Mouse (Mus musculus) c-Kit-positive CD71-positive TER-119-positive erythroid progenitor cells, embryonic 14.5 days (primary cell): ENCODE measurements around the gene Zdhhc1.

ENCODE experiments used
- DNase-seq: peaks from one replicate; pipeline ENCODE4 v3.0.0-alpha.2; 2013; ENCODE audit warnings: low spot score

Zdhhc1 gene

DNA sequence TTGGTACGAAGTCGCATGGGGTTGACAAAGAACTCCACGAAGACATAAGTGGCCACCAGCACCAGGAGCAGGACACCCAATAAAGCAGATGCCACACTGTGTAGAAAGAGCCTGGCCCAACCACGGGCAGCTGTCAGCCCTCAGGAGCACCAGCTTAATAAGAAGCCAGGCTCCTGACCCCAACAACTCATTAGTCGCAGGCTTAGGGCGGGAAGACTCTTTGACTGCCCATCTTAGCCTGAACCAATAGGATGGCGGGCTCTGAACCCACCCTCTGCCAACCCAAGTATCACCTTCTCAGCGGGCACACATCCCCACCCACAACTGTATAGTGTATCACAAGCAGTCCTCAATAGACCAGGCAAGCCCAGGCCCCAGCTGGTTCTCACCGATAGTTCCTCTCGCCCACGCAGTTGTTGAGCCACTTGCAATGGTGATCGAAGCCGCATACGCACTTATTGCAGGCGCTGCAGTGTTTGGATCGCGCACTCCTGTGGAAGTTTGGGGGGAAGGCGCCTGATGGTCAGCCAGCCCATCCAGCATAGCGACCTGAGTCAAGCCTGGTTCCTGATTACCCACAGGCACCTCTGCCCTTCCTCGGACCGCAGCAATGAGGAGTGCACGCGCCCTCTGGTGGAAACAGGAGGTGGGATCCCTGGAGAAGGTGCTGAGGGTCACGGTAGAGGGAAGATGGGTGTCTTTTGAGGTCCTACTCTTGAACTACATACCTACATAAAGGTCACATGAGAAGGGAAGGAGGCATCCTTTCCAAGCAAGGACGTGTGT, 19.9 kb downstream of the Zdhhc1 start:
- DNase-seq = peak; percentile 56

DNA sequence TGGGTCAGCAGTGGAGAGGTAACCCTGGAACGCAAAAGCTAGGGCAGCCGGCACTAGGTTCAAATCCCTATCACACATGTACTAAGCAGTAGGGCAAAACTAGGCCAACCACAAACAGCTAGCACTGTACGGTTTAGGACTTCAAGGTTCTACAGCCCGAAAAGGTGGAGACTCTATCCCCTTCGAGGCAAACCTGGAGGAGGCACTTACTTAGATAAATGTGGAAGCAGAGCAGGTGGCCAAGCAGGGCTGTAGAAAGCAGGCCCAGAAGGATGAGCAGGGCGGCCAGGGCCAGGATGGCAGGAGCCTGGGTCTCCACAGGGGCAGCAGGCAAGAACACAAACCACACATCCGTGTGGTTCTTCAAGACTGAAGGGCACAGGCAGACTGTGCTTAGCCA, 20.5 kb downstream of the Zdhhc1 start:
- no peak for DNase-seq

- DNase-seq = no peak
Observed at GRCm38 (mm10) chr8:105475742-105476141, 21.0 kb downstream of the Zdhhc1 start.

DNA sequence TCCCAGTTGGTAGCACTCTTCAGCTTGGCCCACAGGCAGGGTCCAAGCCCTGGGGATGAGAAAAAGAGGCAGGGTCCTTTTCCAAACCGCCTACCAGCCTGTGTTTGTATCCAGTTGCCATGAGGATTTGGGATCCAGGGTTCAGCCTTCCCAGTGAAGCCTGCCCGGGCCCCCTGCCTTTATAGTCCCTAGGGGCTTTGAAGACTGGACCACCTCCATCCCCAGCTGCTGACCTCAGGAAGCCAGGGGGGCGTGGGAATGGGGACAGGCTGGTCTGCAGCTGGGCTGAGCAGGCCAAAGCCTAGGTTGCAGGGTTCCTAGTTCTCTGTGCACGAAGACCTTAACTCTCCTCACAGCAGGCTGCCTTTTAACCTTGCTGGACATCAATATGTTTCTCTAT, 21.4 kb downstream of the Zdhhc1 start:
- DNase-seq = no peak

DNA sequence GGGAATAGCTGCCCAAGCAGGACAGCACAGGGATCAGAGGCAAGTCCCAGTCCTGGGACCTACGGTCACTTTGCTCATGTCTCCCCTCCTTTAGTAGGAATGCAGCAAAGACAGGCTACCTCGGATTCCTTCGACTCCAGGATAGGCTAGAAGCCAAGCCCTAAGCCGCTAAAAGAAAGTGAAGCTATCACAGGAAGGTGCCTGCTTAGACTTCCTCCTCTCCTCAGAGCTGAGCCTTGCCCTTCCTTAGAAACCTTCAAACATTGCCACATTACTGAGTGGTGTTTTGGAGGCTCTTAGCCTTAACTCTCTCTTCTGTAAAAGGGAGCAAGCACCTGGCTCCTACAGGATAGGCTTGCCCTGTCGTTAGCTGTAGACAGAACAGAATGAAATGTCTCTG, 22.0 kb downstream of the Zdhhc1 start:
- DNase-seq = no peak

DNA sequence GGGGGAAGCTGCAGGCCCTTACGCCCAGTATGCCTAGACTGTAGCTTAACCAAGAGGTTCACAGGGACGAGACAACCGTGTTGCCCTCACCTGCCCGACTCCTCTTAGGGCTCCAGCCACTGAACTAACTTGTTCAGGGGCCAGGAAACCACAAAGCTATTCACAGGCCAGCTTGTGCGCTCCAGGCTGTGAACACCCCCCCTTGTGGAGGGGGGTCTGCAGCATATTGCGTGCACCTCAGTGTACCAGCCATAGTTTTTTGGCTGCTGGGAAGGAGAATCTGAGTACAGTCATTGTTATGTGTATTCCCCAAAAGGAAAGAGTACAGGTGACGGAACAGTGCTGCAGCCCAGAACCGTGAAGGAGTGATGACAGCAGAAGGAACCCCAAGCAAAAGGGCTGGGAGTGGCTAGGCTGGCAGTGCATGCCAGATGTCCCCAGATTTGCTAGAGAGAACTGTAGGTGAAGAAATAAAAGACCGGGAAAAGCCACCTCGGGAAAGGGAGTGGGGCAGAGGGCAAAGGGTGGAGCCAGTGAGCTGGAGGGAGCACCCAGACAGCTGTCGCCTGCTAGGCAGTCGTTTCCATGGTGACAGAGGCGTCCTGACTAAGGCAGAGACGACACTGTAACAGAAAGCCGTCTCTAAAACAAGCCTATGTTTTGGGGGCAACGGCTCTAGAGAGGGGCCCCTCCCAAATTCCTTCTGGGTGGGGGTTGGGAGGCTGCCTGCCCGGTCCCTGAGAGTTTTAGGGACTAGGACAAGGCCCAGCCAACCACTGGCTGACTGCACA, 22.7 kb downstream of the Zdhhc1 start:
- no peak for DNase-seq

DNA sequence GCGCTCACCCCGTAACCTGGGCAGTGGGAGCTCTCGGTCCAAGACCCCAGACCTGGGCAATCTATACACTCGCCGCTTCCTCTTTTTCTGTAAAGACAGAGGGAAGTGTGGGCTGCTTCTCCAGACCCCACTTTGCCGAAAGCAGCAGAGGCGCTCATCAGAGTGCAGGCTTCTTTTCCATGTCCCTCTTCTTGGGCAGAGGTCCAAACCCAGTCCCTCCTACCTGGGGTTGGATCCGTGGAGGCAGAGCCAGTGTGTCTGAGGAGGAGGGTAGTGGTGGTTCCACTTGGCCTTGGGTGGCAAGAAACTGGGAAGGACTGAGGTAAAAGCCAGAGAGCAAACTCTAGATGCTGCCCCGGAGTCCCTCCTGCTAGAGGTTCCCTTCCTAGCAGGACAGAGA, 23.7 kb downstream of the Zdhhc1 start:
- no peak for DNase-seq

DNA sequence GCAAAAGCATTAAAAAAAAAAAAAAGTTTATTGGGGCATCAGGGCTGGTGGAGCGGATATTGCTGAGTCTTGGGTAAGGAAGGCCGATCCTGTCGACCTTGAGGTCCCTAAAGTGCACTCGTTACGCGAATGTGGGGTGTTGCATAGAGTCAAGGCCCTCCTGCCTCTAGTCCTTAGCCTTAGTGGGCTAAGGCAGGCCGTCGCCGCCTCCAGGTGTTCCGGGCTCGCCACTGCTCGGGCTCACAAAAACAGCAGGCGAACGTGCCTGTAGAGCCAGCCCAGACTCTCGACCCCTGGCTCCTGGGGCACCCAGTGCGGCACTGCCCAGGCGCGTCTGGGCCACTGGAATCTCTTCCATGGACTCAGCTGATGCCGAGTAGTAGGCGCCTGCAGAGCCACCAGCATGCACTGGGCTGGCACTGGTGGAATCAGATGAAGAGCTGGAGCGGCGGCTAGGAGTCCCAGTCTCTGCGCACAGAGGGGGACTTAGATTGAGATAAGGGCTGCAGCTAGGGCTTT, 24.2 kb downstream of the Zdhhc1 start:
- no peak for DNase-seq

DNA sequence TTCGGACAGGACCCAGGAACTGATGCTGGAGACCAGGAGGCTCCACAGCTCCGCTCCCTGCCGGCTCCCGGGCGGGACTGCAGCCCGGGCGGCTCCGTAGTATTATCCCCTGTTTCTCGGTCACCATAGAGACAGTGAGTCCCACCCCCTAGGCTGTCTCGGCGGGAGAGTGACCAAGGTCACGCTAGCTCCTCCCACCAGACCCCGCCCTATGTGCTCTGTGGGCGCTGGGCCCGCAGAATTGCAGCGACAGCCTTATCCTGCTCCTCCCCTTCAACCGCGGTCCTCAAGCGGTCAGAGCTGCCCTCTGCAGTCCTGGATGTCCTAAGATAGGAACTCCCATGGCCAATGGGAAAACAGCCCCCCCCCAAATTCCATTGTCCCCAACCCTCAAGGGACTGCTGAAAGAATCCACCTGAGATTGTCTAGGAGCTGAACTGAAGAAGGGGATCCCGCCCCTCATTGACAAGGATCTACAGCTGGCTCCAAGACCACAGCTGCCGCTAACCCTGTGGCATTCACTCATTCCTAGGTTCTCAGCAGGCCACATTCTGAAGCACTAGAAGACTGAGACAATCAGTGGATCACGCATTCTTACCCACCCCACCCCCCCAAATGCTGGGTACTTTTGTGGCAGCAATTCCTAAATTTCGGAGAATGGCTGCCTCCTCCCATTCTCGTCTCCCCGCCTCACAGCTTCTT, 25.2 kb downstream of the Zdhhc1 start, which contains the start of gene Tppp3:
Gene Tppp3 (minus strand): TSS at position 213 of the 702 bp plus-strand sequence.
- peak; percentile 71 for DNase-seq

GRCm38 (mm10) chr8:105470681-105471313, 25.9 kb downstream of the Zdhhc1 start:
- no peak for DNase-seq

DNA sequence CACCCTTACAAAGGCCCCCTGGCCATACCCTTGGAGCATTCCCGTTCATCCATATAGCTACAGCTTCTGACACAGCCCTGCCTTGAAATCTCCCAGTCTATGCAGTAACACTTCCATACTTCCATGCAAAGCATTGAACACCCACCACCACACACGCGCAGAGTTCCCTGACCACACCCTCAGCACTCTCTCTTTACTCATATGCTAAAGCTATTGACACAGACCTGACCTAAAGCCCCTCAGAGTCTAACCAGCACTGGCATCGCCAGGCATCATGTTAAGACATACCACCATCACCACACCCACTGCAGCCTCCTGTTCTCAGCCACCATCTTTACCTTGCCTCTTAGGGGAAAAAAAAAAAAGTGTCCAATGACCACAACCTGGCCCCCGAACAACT, 26.4 kb downstream of the Zdhhc1 start:
- no peak for DNase-seq

- no peak for DNase-seq
Observed at GRCm38 (mm10) chr8:105469816-105470215, 26.9 kb downstream of the Zdhhc1 start.

GRCm38 (mm10) chr8:105469041-105469695, 27.5 kb downstream of the Zdhhc1 start:
- no peak for DNase-seq

DNA sequence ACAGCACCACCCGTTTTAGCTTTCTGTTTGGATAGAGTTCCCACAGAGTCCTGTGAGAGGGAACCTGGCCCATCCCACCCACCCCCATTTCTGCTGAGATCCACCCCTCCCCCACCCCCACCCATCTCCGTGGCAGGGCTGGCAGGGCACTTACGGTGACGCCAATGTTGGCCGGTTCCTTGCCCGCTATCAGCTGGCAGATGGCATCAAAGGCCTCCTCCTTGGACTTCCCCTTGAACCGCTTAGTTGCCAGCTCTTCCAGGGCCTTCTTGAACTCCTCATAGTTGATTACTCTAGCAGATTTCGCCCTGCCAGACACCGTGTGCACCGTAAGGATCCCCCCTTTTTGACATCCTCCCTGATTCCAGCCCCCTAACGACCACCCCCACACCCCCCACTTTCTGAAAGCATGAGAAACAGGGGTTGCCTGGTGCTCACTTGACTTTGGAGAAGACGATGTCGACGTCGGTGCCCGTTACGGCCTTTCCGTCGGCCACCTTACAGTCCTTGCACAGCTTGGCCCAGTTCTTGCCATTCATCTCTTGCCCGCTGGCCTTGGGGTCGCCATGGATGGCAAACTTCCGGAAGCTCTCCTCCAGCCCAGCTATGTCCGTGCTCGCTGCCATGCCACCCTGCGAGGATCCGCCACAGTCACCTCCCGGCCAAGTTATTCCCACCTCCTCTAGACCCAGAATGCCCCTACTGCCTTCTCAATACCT, 28.5 kb downstream of the Zdhhc1 start:
- DNase-seq = no peak

GRCm38 (mm10) chr8:105467396-105467985, 29.2 kb downstream of the Zdhhc1 start:
- DNase-seq = no peak

- no peak for DNase-seq
Observed at GRCm38 (mm10) chr8:105466700-105467291, 29.9 kb downstream of the Zdhhc1 start.

DNA sequence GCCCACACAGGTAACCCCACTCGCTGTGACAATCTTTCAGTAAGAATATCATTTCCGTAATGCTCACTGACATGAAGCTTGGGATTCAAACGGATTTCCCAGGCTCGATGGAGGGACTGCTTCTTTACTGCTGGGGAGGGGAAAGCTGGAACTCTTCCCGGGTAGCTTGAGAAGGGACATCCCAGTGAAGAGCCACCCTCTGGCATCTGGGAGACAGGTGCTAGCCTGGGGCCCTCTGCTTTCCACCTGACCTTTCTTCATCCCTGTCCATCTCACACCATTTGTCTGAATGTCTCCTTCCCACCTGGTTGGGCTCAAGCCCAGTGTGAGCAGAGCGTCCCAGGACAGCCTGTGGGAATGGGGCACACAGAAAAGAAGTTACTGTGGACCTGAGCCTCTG, 30.5 kb downstream of the Zdhhc1 start:
- DNase-seq = no peak

GRCm38 (mm10) chr8:105464595-105464994, 32.1 kb downstream of the Zdhhc1 start:
- DNase-seq = no peak

DNA sequence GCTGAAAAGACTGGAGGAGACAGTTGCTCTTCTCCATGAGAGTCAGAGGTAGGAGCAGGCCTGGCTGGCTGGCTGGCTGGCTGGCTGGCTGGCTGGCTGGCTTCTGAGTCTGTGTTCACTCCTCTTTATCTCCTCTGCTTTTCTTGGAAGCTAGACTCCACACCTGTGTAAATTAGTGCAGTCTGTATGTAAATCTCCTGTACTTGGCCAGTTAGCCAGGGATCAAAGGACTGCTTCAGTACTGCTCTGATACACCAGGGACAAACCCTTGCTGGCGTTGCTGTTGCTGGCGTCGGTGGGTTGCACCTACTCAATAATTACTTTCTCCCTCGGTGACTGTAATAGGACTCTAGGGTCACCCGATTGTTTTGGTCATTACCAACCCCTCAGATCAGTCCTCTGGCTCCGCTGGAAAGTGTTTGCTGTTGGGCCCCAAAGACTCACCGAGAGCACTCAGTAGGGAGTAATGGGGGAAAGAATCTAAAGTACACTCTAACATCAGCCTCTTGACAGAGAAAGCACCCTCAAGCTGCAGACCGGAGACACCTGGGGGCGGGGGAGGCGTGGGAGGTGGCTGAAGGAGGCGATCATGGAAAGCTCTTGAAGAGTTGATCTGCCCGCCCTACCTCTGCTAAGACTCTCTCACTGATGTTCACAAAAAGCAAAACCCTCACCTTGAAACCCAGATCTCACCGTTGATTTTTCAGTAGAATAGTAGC, 35.5 kb downstream of the Zdhhc1 start:
- DNase-seq = no peak
